Mouse (Mus musculus): ENCODE results near the gene Pofut2. TPM values are rescaled to one million over a fixed set of nuclear protein-coding genes. Genes with fewer than 3 reads are reported as not detected.

Gene Pofut2
- polyA plus RNA-seq, 1 experiment from 2014 or later: 42.3 TPM

DNA sequence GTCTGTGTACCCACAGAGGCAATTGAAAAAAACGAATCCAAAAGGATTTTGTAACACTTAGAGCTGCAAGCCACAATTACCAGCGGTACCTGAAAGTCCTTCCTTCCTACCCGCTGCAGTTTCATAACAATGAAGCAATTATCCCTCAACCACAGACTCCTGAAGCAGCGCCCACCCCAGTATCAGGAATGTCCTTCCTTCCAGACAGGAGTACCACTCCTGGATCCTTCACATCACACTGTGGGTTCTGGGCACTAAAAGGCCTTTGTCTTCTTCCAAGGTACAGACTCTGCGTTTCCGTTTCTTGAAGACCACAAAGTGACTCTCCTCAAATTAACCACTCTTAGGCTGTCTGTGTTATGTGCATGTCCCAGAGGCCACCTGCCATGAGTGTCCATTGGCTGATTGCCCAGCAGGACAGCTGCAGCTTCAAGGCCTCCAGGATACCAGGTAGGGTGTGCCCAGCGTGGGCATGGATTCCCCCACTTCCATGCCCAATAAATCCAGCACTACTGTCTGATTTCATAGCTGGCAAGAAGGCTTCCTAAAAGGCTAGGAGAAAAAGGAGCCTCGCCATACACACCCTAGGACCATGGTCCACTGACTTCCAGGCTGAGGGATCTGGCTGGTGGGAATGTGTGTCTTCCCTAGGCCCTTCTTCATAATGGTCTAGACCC lies 32.2 kb upstream of the Pofut2 start:
- Histone ChIP-seq H3K9me3 (ENCODE audit: control insufficient read depth, low read length) (no peaks in the 10 kb centered on the region), H3K4me2 (ENCODE audit: low read depth, low read length) (no peak overlapping the region), H3K27me3 (ENCODE audit: control insufficient read depth, insufficient read depth, low read length) (no peaks in the 10 kb centered on the region), H3K27ac (ENCODE audit: low read depth, low read length) (no peak overlapping the region), H3K36me3 (ENCODE audit: control insufficient read depth, insufficient read depth, low read length) (no peaks in the 10 kb centered on the region), H3K4me1 (ENCODE audit: control insufficient read depth, insufficient read depth, low read length) (no peaks in the 10 kb centered on the region), H3K9ac (replicated peaks; ENCODE audit: low read depth, low read length) (no peak overlapping the region), H3K4me3 (ENCODE audit: low read depth, low read length) (no peak overlapping the region)
- 55% methylated on average over 8 of the region's 8 CpGs for WGBS
- ATAC-seq (ENCODE audit: low read depth): no peak

DNA sequence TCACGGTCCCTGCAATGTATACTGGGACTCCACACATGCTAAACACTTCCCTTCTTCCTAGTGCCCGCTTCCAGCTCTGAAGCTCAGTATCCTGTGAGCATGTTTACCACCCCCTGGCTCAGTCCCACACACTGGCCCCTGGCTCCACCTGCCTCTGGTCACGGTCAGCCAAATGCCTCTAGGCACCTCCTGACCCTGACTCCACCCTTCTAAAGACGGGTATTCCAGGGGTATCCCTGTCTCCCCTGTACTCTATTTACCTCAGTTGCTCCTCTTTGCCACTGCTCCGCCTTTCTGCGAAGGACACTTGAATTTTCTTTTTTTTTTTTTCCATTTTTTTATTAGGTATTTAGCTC lies 31.7 kb upstream of the Pofut2 start:
- Histone ChIP-seq H3K36me3 (ENCODE audit: control insufficient read depth, insufficient read depth, low read length) (no peaks in the 10 kb centered on the region), H3K27ac (ENCODE audit: low read depth, low read length) (no peak overlapping the region), H3K4me3 (ENCODE audit: low read depth, low read length) (no peak overlapping the region), H3K27me3 (ENCODE audit: control insufficient read depth, insufficient read depth, low read length) (no peaks in the 10 kb centered on the region), H3K4me2 (ENCODE audit: low read depth, low read length) (no peak overlapping the region), H3K9me3 (ENCODE audit: control insufficient read depth, low read length) (no peaks in the 10 kb centered on the region), H3K9ac (replicated peaks; ENCODE audit: low read depth, low read length) (no peak overlapping the region), H3K4me1 (ENCODE audit: control insufficient read depth, insufficient read depth, low read length) (no peaks in the 10 kb centered on the region)
- ATAC-seq (ENCODE audit: low read depth): no peak
- WGBS: 91% methylated on average over 6 of the region's 6 CpGs

DNA sequence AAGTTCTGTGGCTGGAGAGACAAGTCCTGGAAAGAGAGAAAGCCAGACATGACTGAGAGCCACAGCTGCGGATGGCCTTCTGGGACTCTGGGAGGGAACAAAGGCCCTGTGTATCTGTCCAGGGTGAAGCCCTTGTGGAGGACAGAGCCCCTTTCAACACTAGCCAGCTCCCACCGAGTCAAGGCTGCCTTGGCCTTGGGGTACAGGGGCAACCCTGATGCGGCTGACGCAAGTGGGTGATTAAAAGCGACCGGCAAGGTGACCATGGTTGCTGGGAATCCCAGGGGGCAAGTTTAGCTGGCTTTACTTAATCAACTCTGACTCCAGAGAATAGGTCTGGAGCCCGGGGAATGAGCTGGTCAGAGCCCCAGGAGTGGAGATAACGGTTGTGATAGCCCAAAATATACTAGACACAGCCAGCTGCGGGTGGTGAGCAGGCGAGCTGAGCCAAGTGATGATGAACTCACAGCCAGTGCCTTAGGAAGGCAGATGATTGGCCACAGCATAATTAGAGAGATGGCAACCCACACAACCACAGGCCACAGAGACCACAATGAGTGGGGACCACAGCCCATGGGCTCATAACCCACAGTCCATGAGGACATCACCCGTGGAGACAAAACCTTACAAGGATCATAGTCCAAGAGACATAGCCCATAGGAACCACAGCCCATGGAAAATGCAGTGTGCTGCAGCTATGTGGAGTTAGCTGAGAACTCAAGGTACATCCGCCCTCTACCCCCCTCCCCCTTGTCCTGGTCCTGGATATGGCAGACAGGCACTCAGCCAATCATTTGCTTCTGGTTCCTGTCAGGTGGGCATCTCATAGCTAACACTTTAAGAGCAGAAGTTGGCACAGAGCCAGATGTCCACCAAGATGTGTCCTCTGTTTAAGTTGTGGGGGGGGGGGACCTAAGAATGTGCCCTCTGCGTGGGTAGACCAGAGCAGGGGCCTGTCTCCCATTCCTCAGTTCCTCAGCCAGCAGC lies 29.1 kb upstream of the Pofut2 start:
- no peak overlapping the region for H3K27ac ChIP-seq (ENCODE audit: low read depth, low read length)
- no peaks in the 10 kb centered on the region for H3K9me3 ChIP-seq (ENCODE audit: control insufficient read depth, low read length)
- H3K36me3 ChIP-seq (ENCODE audit: control insufficient read depth, insufficient read depth, low read length): no peaks in the 10 kb centered on the region
- H3K4me2 ChIP-seq (ENCODE audit: low read depth, low read length): no peak overlapping the region
- H3K27me3 ChIP-seq (ENCODE audit: control insufficient read depth, insufficient read depth, low read length): no peaks in the 10 kb centered on the region
- H3K4me3 ChIP-seq (ENCODE audit: low read depth, low read length): no peak overlapping the region
- no peaks in the 10 kb centered on the region for H3K4me1 ChIP-seq (ENCODE audit: control insufficient read depth, insufficient read depth, low read length)
- WGBS: 80% methylated on average over 13 of the region's 13 CpGs
- H3K9ac ChIP-seq (replicated peaks; ENCODE audit: low read depth, low read length): no peak overlapping the region
- ATAC-seq (ENCODE audit: low read depth): no peak

- H3K36me3 ChIP-seq (ENCODE audit: control insufficient read depth, insufficient read depth, low read length): no peaks in the 10 kb centered on the region
- ATAC-seq (ENCODE audit: low read depth): no peak
- no peak overlapping the region for H3K27ac ChIP-seq (ENCODE audit: low read depth, low read length)
- no peaks in the 10 kb centered on the region for H3K27me3 ChIP-seq (ENCODE audit: control insufficient read depth, insufficient read depth, low read length)
- no peak overlapping the region for H3K4me2 ChIP-seq (ENCODE audit: low read depth, low read length)
- no peak overlapping the region for H3K4me3 ChIP-seq (ENCODE audit: low read depth, low read length)
- H3K4me1 ChIP-seq (ENCODE audit: control insufficient read depth, insufficient read depth, low read length): no peaks in the 10 kb centered on the region
- no peak overlapping the region for H3K9ac ChIP-seq (replicated peaks; ENCODE audit: low read depth, low read length)
- no peaks in the 10 kb centered on the region for H3K9me3 ChIP-seq (ENCODE audit: control insufficient read depth, low read length)
- WGBS: 74% methylated on average over 16 of the region's 16 CpGs
These were observed 26.9 kb upstream of the Pofut2 start for GRCm38 (mm10) chr10:77231861-77232755.

DNA sequence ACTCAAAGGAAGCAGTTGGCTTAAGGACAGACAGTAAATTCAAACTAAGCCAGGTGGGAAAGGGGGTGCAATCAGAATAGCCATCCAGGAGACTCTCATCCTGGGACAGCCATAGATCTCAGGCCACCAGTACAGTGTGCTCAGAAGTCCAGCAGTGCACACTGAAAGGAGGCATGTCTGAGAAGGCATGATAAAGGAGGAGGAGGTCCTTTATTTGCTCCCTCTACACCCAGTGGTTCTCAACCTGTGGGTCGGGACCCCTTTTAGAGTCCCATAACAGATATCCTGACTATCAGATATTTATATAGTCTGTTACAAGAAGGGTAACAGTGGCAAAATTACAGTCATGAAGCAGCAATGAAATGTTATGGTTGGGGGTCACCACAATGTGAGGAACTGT lies 25.8 kb upstream of the Pofut2 start:
- Histone ChIP-seq H3K9me3 (ENCODE audit: control insufficient read depth, low read length) (no peaks in the 10 kb centered on the region), H3K4me1 (ENCODE audit: control insufficient read depth, insufficient read depth, low read length) (no peaks in the 10 kb centered on the region), H3K36me3 (ENCODE audit: control insufficient read depth, insufficient read depth, low read length) (no peaks in the 10 kb centered on the region), H3K27ac (ENCODE audit: low read depth, low read length) (no peak overlapping the region), H3K27me3 (ENCODE audit: control insufficient read depth, insufficient read depth, low read length) (no peaks in the 10 kb centered on the region), H3K9ac (replicated peaks; ENCODE audit: low read depth, low read length) (no peak overlapping the region), H3K4me2 (ENCODE audit: low read depth, low read length) (no peak overlapping the region), H3K4me3 (ENCODE audit: low read depth, low read length) (no peak overlapping the region)
- ATAC-seq (ENCODE audit: low read depth): no peak
- 88% methylated on average over 1 of the region's 1 CpGs for WGBS

DNA sequence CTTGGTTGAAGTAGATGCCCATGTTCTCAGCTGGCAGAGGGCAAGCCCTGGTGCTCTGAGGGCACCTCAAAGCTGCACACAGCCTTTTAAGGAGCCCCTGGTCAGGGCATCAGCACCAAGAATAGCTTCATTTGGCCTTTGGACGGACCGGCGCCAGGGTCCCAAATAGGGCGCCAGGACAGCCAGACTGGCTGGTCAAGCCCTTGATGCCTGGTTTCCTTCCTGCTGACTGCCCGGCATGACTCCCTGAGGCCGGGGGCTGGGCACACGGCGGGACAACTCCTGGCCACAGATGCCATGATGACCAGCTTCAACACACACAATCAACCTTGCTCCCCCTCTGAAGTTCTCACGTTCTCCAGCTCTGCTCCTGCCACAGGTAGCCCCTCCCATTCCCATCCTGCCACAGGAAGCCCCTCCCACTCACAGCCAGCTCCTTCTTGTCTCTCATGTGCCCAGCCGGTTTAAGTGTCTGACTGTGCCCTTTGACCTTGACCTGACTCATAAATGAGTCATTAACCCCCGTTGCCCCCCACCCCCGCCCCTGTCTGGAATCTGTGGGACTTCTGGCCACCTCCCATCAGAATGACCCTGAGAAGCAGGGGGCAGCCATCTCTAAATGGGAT lies 23.9 kb upstream of the Pofut2 start:
- no peaks in the 10 kb centered on the region for H3K27me3 ChIP-seq (ENCODE audit: control insufficient read depth, insufficient read depth, low read length)
- WGBS: 73% methylated on average over 12 of the region's 12 CpGs
- no peaks in the 10 kb centered on the region for H3K9me3 ChIP-seq (ENCODE audit: control insufficient read depth, low read length)
- H3K27ac ChIP-seq (ENCODE audit: low read depth, low read length): no peak overlapping the region
- H3K36me3 ChIP-seq (ENCODE audit: control insufficient read depth, insufficient read depth, low read length): no peaks in the 10 kb centered on the region
- H3K4me2 ChIP-seq (ENCODE audit: low read depth, low read length): no peak overlapping the region
- no peak for ATAC-seq (ENCODE audit: low read depth)
- H3K9ac ChIP-seq (replicated peaks; ENCODE audit: low read depth, low read length): no peak overlapping the region
- no peaks in the 10 kb centered on the region for H3K4me1 ChIP-seq (ENCODE audit: control insufficient read depth, insufficient read depth, low read length)
- H3K4me3 ChIP-seq (ENCODE audit: low read depth, low read length): no peak overlapping the region

GRCm38 (mm10) chr10:77237795-77238580 lies 21.0 kb upstream of the Pofut2 start:
- WGBS: 74% methylated on average over 16 of the region's 16 CpGs
- ATAC-seq (ENCODE audit: low read depth): no peak
- H3K4me1 ChIP-seq (ENCODE audit: control insufficient read depth, insufficient read depth, low read length): no peaks in the 10 kb centered on the region
- no peak overlapping the region for H3K9ac ChIP-seq (replicated peaks; ENCODE audit: low read depth, low read length)
- no peaks in the 10 kb centered on the region for H3K36me3 ChIP-seq (ENCODE audit: control insufficient read depth, insufficient read depth, low read length)
- H3K27me3 ChIP-seq (ENCODE audit: control insufficient read depth, insufficient read depth, low read length): no peaks in the 10 kb centered on the region
- H3K9me3 ChIP-seq (ENCODE audit: control insufficient read depth, low read length): no peaks in the 10 kb centered on the region
- no peak overlapping the region for H3K27ac ChIP-seq (ENCODE audit: low read depth, low read length)
- no peak overlapping the region for H3K4me3 ChIP-seq (ENCODE audit: low read depth, low read length)
- H3K4me2 ChIP-seq (ENCODE audit: low read depth, low read length): no peak overlapping the region

GRCm38 (mm10) chr10:77240764-77241163 lies 18.3 kb upstream of the Pofut2 start:
- no peak overlapping the region for H3K4me3 ChIP-seq (ENCODE audit: low read depth, low read length)
- no peaks in the 10 kb centered on the region for H3K4me1 ChIP-seq (ENCODE audit: control insufficient read depth, insufficient read depth, low read length)
- H3K9ac ChIP-seq (replicated peaks; ENCODE audit: low read depth, low read length): no peak overlapping the region
- H3K36me3 ChIP-seq (ENCODE audit: control insufficient read depth, insufficient read depth, low read length): no peaks in the 10 kb centered on the region
- 85% methylated on average over 8 of the region's 8 CpGs for WGBS
- H3K27ac ChIP-seq (ENCODE audit: low read depth, low read length): no peak overlapping the region
- no peak for ATAC-seq (ENCODE audit: low read depth)
- H3K4me2 ChIP-seq (ENCODE audit: low read depth, low read length): no peak overlapping the region
- H3K27me3 ChIP-seq (ENCODE audit: control insufficient read depth, insufficient read depth, low read length): no peaks in the 10 kb centered on the region
- H3K9me3 ChIP-seq (ENCODE audit: control insufficient read depth, low read length): no peaks in the 10 kb centered on the region

All from neural tube, embryonic 14.5 days (tissue).